Mouse (Mus musculus): ENCODE measurements at regions not wholly inside any gene's neighbourhood (a gene's known extent, or its start where the extent isn't known, plus 50 kb on each side); places are given as distances from the start of the nearest gene placed in this dataset.

- no peak for TF ChIP-seq GATA1 (IDR thresholded peaks at IDR 0.05; ENCODE audit: low read length)
Measured at GRCm38 (mm10) chr8:126859706-126860424, 85.8 kb downstream of the Tomm20 start.

GRCm38 (mm10) chr8:126857307-126858203, 88.1 kb downstream of the Tomm20 start:
- no peak for TF ChIP-seq GATA1 (IDR thresholded peaks at IDR 0.05; ENCODE audit: low read length)

DNA sequence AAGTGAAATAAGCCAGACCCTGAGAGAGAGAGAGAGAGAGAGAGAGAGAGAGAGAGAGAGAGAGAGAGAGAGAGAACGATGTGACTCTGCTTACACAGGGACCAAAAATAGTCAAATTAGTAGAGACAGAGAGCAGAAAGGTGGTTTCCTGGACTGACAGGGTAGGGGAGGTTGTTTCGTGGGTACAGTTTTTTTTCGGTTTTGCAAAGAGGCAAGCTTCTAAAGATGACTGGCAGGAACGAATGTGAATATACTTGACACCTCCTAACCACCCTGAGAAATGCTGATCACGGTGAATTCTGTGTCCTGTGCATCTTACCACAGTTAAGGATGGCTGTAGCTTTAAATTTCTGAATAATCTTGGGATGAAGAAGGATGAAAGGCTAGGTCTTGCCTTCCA, 89.7 kb downstream of the Tomm20 start:
- no peak for TF ChIP-seq GATA1 (IDR thresholded peaks at IDR 0.05; ENCODE audit: low read length)

DNA sequence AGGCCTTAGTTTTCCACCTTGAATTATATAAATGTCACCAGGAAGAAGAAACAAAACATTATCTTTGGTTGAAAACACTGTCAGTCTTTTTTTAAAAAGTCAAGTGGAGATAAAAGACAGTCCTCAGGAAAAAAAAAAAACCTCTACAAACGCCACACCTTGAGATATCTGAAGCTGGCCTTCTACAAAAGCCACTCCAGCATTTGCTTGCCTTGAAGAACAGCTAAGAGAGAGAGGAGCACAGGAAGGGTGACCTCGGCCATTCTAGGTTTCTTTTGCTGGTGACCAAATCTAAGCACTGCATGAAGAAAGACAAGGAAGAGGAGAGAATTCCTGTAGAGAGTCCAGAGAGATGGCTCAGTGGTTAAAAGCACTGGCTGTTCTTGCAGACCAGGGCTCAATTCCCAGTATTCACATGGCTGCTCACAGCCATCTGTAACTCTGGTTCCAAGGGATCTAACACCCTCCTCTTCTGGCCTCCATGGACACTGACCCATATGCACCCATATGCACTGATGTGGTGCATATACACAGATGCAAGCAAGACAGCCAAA, 90.5 kb downstream of the Tomm20 start:
- TF ChIP-seq GATA1 (IDR thresholded peaks at IDR 0.05; ENCODE audit: low read length): no peak

- TF ChIP-seq GATA1 (IDR thresholded peaks at IDR 0.05; ENCODE audit: low read length): no peak
Measured at GRCm38 (mm10) chr8:126854121-126855055, 91.3 kb downstream of the Tomm20 start.

DNA sequence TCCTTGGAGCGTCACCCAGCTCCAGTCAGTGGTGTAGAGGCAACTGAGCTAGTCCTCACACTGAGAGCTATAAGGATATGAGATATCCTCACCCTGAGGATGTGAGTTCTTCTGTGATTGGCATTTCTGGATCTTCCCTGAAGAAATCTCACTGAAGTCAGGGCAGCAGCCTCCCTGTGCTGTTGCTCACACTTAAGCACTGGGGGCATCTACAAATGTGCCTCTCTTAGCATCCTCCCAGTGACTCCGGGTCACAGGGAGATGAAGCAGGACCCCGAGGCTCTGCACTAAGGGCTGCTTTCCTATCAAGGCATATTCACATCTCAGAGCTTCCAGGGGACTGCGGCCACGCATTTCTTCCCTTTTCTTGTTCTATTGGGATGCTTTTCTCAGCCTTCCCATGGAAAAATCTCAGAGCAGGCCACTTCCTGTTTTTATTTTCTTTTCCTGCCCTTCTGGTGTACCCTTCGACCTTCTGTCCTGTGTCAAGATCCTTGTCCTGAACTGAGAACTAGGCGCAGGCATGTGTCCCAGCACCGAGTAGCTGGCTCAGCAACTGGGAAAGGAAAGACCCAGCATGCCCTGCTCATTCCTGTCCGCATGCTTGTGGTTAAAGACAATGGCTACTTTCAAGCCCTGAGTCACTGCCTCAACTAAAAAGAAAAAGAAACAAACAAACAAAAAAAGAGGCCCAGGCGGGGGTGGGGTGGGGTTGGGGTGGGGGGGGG, 92.8 kb downstream of the Tomm20 start:
- TF ChIP-seq GATA1 (IDR thresholded peaks at IDR 0.05; ENCODE audit: low read length): no peak

DNA sequence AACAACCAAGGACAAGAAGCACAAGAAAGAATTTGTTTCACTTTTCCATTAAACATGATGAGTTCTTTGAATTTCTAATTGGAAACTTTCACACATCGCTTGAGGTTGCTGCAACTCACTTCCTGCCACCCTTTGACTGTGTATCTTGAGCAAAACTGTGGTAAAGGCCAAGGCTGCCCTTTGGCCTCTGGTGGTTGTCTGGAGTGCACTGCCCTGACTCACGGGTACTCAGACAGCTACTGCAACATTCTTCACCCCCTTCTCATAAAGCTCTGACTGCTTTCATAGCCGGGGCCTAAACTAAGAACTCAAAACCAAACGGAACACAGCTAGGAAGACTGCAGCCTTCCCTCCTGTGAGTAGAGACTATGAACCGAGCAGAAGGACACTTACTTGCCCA, 93.5 kb downstream of the Tomm20 start:
- no peak for TF ChIP-seq GATA1 (IDR thresholded peaks at IDR 0.05; ENCODE audit: low read length)

DNA sequence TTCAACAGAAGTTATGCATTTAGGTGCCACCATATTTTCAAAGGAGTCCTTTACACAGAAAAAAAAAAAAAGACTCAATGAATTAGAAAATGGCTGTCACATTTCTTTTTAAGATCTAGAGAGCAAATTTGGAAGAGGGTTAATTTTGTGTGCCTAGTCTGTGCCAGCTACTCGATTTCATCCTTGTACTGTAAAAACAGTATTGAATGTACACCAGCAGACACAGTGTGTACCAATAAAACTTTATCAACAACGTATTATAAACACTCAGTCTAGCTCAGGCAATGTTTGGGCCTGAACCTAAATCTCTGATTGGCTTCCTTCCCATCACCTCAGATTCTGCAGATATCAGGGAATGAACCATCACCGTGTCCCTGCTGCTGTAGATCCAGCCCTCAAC, 93.9 kb downstream of the Tomm20 start:
- no peak for TF ChIP-seq GATA1 (IDR thresholded peaks at IDR 0.05; ENCODE audit: low read length)

- TF ChIP-seq GATA1 (IDR thresholded peaks at IDR 0.05; ENCODE audit: low read length): no peak
Measured at GRCm38 (mm10) chr8:126850189-126850535, 95.5 kb downstream of the Tomm20 start.

- TF ChIP-seq GATA1 (IDR thresholded peaks at IDR 0.05; ENCODE audit: low read length): no peak
Measured at GRCm38 (mm10) chr8:126849411-126850188, 96.0 kb downstream of the Tomm20 start.

- TF ChIP-seq GATA1 (IDR thresholded peaks at IDR 0.05; ENCODE audit: low read length): no peak
Measured at GRCm38 (mm10) chr8:126848369-126849105, 97.1 kb downstream of the Tomm20 start.

DNA sequence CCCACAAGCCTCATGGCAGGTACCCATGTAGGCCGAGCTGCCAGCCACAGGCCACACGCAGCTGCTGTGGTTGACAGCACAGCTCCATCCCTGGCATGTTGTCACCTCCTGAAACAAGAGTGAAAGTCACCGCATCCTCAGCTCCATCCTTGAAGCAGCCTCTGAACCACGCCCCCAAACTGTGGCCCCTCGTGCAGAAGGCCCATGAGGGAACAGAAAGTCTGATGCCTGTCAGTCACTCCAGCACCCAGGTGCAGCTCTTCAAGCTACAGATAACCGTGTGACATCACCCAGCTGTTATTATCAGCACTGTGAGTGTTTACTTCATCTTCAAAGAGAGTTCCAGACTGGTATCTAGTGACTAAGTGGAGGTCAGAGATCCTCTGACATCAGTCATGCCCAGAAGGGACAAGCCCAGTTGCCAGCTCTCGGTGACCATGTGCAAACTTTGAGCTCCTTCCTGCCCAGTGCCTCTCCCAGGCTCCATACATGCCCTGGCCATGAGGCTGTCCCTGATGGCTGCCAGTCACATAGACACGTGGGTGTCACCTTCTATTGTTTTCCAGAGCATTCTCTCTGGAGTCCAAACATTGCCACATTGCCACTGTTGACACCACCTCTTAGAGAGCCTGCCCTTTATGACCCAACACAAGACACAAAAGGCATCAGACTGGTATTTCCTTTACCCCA, 97.8 kb downstream of the Tomm20 start:
- TF ChIP-seq GATA1 (IDR thresholded peaks at IDR 0.05; ENCODE audit: low read length): no peak

DNA sequence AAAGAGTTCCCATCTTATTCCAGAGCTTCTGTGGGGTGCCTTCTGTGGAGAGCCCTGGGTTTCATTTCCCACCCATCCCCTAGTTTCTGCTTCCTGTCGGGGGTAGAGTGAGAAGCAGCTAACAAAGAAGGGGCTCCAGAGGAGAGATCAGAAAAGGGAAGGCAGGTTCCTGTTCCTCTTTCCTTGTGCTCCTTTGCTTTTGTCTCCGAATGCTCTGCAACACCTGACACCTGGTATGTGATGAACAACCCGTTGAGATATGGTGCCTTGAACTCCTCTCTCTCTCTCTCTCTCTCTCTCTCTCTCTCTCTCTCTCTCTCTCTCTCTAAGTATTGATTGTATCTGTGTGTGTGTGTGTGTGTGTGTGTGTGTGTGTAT, 99.5 kb downstream of the Tomm20 start:
- TF ChIP-seq GATA1 (IDR thresholded peaks at IDR 0.05; ENCODE audit: low read length): no peak

Data from G1E-ER4 (cell line).